Mouse (Mus musculus) heart, embryonic 15.5 days (tissue): ENCODE data around the gene Acot6. TPM values are rescaled to one million over a fixed set of nuclear protein-coding genes. Genes with fewer than 3 reads are reported as not detected.
A peak's percentile ranks its signal among the peaks of the same experiment; 100 is the strongest.

Source experiments
- ATAC-seq: fragments of 200-750 bp; cut with Nextera tagmentation; replicated peaks from 2 replicates; pipeline ENCODE4 v1.8.0; 2017; ENCODE audit warnings: low read depth, moderate TSS enrichment; ENCODE audit not compliant: insufficient number of reproducible peaks, insufficient read depth, low FRiP score
- H3K27ac ChIP-seq: fragments of 300-500 bp; sonication (generic); 2 replicates; pipeline ENCODE4 v1.5.1; 2015; ENCODE audit warnings: mild to moderate bottlenecking, inconsistent platforms
- H3K27me3 ChIP-seq: fragments of 300-500 bp; sonication (generic); 2 replicates; pipeline ENCODE4 v1.6.1; 2015; ENCODE audit warnings: inconsistent platforms
- H3K36me3 ChIP-seq: fragments of 300-500 bp; sonication (generic); 2 replicates; pipeline ENCODE4 v1.6.1; 2015; ENCODE audit warnings: mild to moderate bottlenecking, inconsistent platforms
- H3K4me1 ChIP-seq: fragments of 300-500 bp; sonication (generic); replicated peaks from 2 replicates; pipeline ENCODE4 v1.6.1; 2015; ENCODE audit warnings: inconsistent platforms
- H3K4me2 ChIP-seq: fragments of 300-500 bp; sonication (generic); 2 replicates; pipeline ENCODE4 v1.6.1; 2015; ENCODE audit warnings: inconsistent platforms, mild to moderate bottlenecking, moderate library complexity
- H3K4me3 ChIP-seq: fragments of 300-500 bp; sonication (generic); 2 replicates; pipeline ENCODE4 v1.5.1; 2015; ENCODE audit warnings: mild to moderate bottlenecking, inconsistent platforms
- H3K9ac ChIP-seq: fragments of 300-500 bp; sonication (generic); 2 replicates; pipeline ENCODE4 v1.6.1; 2015; ENCODE audit warnings: mild to moderate bottlenecking, inconsistent platforms
- H3K9me3 ChIP-seq: fragments of 300-500 bp; sonication (generic); replicated peaks from 2 replicates; pipeline ENCODE4 v1.6.1; 2016; ENCODE audit warnings: inconsistent platforms
- WGBS: fragments of 180-500 bp; shearing (Covaris S2); methylation state at CpG from one replicate; pipeline ENCODE4 v1.1.7; 2015; ENCODE audit warnings: mixed read lengths; 5-methylcytosine and 5-hydroxymethylcytosine counted together
- polyA plus RNA-seq: library from polyadenylated mRNA; unstranded; fragments of >200 nt; fragmentation: Nextera tagmentation; extraction: Ambion mirVana; gene quantifications from 2 replicates; pipeline ENCODE4 v1.2.1, GENCODE M21; 2015

Gene Acot6
- polyA plus RNA-seq, 1 experiment from 2014 or later = 0.83 TPM

DNA sequence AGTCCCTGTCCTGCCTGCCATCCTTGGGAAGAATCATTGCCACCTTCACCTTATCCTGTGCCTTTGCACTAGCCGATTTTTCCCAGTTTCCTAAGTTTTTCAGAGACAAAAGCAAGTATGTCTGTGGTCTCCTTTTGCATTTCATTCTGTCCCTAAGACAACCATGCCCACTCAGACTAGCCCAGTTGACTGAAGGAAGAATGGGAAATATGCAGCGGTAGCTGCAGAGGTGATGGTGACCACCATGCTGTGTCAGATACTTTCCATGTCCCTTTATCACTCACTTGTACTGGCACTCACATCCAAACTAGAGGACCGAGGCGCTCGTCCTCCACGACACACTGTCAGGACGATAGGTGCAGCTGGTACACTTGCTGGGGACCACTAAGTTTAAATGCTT lies 36.7 kb downstream of the Acot6 start:
- no peaks in the 10 kb centered on the region for H3K9me3 ChIP-seq
- no peak overlapping the region for H3K9ac ChIP-seq
- H3K4me3 ChIP-seq = no peak overlapping the region
- 79% methylated on average over 7 of the region's 7 CpGs for WGBS
- H3K27ac ChIP-seq = no peak overlapping the region
- no peaks in the 10 kb centered on the region for H3K4me1 ChIP-seq
- H3K4me2 ChIP-seq = no peak overlapping the region
- H3K27me3 ChIP-seq = no peaks in the 10 kb centered on the region
- no peak for ATAC-seq
- H3K36me3 ChIP-seq = peaks cover 15% of the 10 kb centered on the region; the same call in 1 of the 2 replicates

GRCm38 (mm10) chr12:84140135-84140534 lies 39.7 kb downstream of the Acot6 start:
- no peak overlapping the region for H3K4me2 ChIP-seq

DNA sequence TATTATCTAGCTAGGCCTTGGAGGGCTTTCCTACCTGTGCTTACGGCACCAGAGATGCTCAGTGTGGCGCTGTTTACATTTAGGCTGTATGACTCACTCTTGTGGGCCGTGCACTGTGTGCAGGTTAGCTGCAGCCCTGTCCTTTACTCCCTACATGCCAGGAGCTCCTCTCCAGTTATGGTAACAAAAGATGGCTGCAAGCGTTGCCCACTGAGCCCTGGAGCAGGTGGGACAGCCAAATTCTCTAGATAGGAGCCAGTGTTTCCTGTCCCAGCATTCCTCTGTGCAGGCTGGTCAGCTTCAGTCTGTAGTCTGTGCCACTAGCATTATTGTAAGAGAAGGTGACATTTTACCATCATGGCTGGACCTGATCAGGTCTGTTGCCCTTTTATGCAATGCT lies 40.8 kb downstream of the Acot6 start:
- no peak overlapping the region for H3K4me2 ChIP-seq
- H3K27me3 ChIP-seq = no peaks in the 10 kb centered on the region
- H3K9me3 ChIP-seq = no peaks in the 10 kb centered on the region
- peaks cover 19% of the 10 kb centered on the region; the same call in 1 of the 2 replicates for H3K36me3 ChIP-seq
- ATAC-seq = no peak
- WGBS = 84% methylated on average over 4 of the region's 4 CpGs
- no peak overlapping the region for H3K9ac ChIP-seq
- H3K27ac ChIP-seq = no peak overlapping the region
- no peak overlapping the region for H3K4me3 ChIP-seq
- no peaks in the 10 kb centered on the region for H3K4me1 ChIP-seq

More at GRCm38 (mm10) chr12:84140135-84140534, 39.7 kb downstream of the Acot6 start:
- H3K9ac ChIP-seq = no peak overlapping the region
- no peaks in the 10 kb centered on the region for H3K27me3 ChIP-seq
- WGBS = 66% methylated on average over 4 of the region's 4 CpGs
- ATAC-seq = no peak
- H3K4me1 ChIP-seq = no peaks in the 10 kb centered on the region
- H3K27ac ChIP-seq = no peak overlapping the region
- H3K36me3 ChIP-seq = peaks cover 19% of the 10 kb centered on the region; the same call in 1 of the 2 replicates
- no peak overlapping the region for H3K4me3 ChIP-seq
- no peaks in the 10 kb centered on the region for H3K9me3 ChIP-seq

DNA sequence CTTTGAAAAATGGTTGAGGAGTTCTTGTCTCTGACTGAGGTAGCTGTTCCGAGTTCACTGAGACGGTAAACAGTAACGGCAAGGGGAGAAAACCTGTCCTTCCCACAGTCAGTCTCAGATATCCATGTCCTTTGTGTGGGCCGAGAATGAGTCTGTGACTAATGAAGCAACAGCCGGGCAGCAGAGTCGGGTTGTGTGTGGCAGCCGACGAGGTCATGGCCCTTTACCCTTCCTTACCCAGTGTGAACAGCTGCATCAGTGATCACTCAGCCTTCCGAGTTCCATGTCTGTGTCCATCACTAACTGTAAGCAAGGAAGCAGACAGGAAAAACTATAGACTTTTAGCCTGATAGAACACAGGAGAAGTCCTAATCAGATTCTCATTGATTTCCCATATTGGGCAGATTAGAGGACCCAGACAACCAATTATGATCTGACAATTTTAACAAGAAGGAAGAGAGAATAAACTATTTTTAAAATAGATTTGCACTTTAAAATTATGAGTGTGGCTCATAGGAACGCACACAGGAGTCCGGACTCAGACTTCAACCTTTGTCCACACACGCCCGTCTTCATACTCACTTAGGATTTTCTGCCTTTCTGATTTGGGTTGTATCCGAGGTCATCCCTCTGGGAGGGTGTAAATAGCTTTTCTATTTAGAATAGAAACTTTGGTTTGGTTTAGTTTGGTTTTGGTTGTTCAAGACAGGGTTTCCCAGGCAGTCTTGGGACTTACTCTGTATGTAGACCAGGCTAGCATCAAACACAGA lies 42.0 kb downstream of the Acot6 start:
- ATAC-seq = no peak
- Histone ChIP-seq H3K4me3 (no peak overlapping the region), H3K4me2 (no peak overlapping the region), H3K27me3 (no peaks in the 10 kb centered on the region), H3K9ac (no peak overlapping the region), H3K36me3 (peaks cover 11% of the 10 kb centered on the region; the same call in 1 of the 2 replicates), H3K4me1 (no peaks in the 10 kb centered on the region), H3K9me3 (no peaks in the 10 kb centered on the region), H3K27ac (no peak overlapping the region)
- WGBS = 71% methylated on average over 14 of the region's 14 CpGs

DNA sequence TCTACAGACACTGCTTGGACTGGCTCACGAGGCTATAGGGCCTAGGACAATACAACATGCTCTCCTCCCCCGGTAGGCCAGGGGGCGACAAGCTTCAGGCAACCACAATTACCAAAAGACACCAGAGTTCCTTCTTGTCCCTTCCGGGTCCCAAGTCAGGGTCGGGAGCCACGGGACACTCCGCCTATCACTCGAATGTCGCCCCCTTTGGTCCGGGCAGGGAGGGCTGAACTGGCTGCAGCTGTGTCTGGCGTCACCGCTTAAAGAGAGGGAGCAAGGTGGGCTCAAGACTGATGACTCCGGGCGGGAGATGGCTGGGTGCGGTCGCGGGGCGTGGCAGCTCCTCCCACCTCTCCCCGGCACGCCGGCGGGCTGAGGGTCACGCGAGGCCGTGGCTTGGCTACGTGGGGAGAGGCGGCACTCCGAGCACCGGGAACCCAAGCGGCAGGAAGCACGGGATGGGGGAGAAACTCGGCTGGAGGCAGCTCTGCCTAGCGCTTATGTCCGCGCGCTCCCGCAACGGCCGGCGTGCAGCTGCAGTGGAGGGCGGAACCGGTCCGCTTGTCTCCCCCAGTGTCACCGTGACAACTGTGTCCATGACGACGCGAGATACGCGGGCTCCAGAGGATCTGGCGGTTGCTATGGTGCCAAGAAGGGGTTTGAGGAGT lies 47.6 kb downstream of the Acot6 start, which contains the start of gene Pnma1:
Gene Pnma1 (minus strand): TSS at position 536 of the 668 bp plus-strand sequence.
- peak within 1 kb of the TSS; percentile 69 for H3K4me3 ChIP-seq
- peak within 1 kb of the TSS; percentile 65 for H3K9ac ChIP-seq
- ATAC-seq = peak; percentile 77
- H3K27ac ChIP-seq = no peak within 1 kb of the TSS
- 2% methylated on average over 50 of the region's 50 CpGs for WGBS
- no peaks in the 10 kb centered on the region for H3K27me3 ChIP-seq
- peaks cover 41% of the 10 kb centered on the region for H3K4me1 ChIP-seq
- peak within 1 kb of the TSS; percentile 98 for H3K4me2 ChIP-seq
- H3K9me3 ChIP-seq = no peaks in the 10 kb centered on the region
- H3K36me3 ChIP-seq = peaks cover 17% of the 10 kb centered on the region

- Histone ChIP-seq H3K9me3 (no peaks in the 10 kb centered on the region), H3K36me3 (peaks cover 15% of the 10 kb centered on the region), H3K4me3 (peak overlapping the region; percentile 69), H3K27me3 (no peaks in the 10 kb centered on the region), H3K27ac (no peak overlapping the region), H3K4me2 (peak overlapping the region; percentile 98), H3K4me1 (peaks cover 41% of the 10 kb centered on the region), H3K9ac (peak overlapping the region; percentile 65)
- 16% methylated on average over 10 of the region's 10 CpGs for WGBS
- ATAC-seq = no peak
Measured at GRCm38 (mm10) chr12:84148622-84149012, 48.2 kb downstream of the Acot6 start.

GRCm38 (mm10) chr12:84149971-84150370 lies 49.5 kb downstream of the Acot6 start:
- no peak overlapping the region for H3K4me2 ChIP-seq
- ATAC-seq = no peak
- no peak overlapping the region for H3K4me3 ChIP-seq
- H3K4me1 ChIP-seq = peaks cover 46% of the 10 kb centered on the region
- H3K36me3 ChIP-seq = peaks cover 15% of the 10 kb centered on the region
- H3K27me3 ChIP-seq = no peaks in the 10 kb centered on the region
- H3K9me3 ChIP-seq = no peaks in the 10 kb centered on the region
- 92% methylated on average over 15 of the region's 15 CpGs for WGBS
- no peak overlapping the region for H3K9ac ChIP-seq
- H3K27ac ChIP-seq = no peak overlapping the region

- Histone ChIP-seq H3K4me1 (peaks cover 52% of the 10 kb centered on the region), H3K27ac (peak overlapping the region; percentile 35), H3K27me3 (no peaks in the 10 kb centered on the region), H3K36me3 (peaks cover 22% of the 10 kb centered on the region), H3K9ac (no peak overlapping the region), H3K4me3 (no peak overlapping the region), H3K4me2 (no peak overlapping the region; the same call in 1 of the 2 replicates), H3K9me3 (no peaks in the 10 kb centered on the region)
- ATAC-seq = no peak
- 16% methylated on average over 6 of the region's 6 CpGs for WGBS
Measured at GRCm38 (mm10) chr12:84150976-84151375, 50.5 kb downstream of the Acot6 start.

DNA sequence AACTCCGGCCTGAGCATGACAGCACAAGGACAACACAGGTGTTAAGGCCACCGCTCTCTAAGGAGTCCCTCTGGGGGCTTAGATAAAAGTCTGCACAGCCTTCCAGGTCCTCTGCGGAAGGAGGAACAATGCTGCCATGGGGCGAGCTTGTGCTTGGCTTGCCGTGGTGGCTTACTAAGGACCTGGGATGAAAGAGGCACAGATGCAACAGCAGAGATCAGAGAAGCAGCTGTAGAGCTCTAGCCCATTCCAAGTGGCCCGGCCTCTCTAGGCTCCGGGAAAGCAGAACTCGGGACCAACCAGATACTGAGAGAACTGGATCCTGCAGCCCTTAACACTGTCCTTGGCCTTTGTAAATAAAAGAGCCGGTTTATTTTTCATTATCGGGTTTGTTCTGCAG lies 51.5 kb downstream of the Acot6 start:
- Histone ChIP-seq H3K36me3 (peaks cover 31% of the 10 kb centered on the region), H3K9ac (no peak overlapping the region), H3K9me3 (no peaks in the 10 kb centered on the region), H3K4me1 (peaks cover 54% of the 10 kb centered on the region), H3K27ac (peak overlapping the region; percentile 35; the same call in 1 of the 2 replicates), H3K27me3 (no peaks in the 10 kb centered on the region), H3K4me3 (no peak overlapping the region), H3K4me2 (no peak overlapping the region)
- whole genome bisulfite sequencing = 73% methylated on average over 10 of the region's 10 CpGs
- ATAC-seq = no peak

GRCm38 (mm10) chr12:84152352-84153190 lies 52.1 kb downstream of the Acot6 start:
- 0 out of 2 replicates have a peak, but pooled peaks have one; percentile 23 for ATAC-seq
- Histone ChIP-seq H3K9me3 (no peaks in the 10 kb centered on the region), H3K4me3 (no peak overlapping the region)

DNA sequence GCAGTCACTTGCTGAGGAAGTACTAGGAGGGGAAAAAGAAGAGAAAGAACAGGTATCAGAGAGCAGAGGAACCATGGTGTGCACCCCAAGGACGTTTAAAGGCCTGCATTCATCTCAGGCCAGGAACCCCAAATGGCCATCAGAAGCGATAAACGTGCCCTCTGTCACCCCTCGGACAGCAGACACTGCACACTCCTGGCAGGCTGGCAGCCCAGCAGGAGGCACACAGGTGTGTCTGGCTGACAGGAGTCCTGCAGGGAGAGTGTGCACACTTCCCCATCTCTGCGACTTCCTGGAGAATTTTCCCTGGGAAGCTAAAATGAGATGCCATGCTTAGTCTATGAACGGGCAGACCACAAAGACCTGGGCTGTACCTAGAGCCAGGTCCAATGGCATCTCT lies 53.0 kb downstream of the Acot6 start:
- Histone ChIP-seq H3K4me2 (no peak overlapping the region), H3K4me1 (peaks cover 49% of the 10 kb centered on the region)

More at GRCm38 (mm10) chr12:84152352-84153190, 52.1 kb downstream of the Acot6 start:
- Histone ChIP-seq H3K4me1 (peaks cover 54% of the 10 kb centered on the region), H3K27ac (no peak overlapping the region; the same call in 1 of the 2 replicates), H3K4me2 (no peak overlapping the region), H3K27me3 (no peaks in the 10 kb centered on the region), H3K9ac (no peak overlapping the region), H3K36me3 (peaks cover 34% of the 10 kb centered on the region)
- 72% methylated on average over 32 of the region's 32 CpGs for WGBS

More for the DNA sequence above, 53.0 kb downstream of the Acot6 start:
- no peak overlapping the region for H3K4me3 ChIP-seq
- no peaks in the 10 kb centered on the region for H3K9me3 ChIP-seq
- WGBS = 79% methylated on average over 6 of the region's 6 CpGs
- H3K36me3 ChIP-seq = peaks cover 43% of the 10 kb centered on the region
- no peak overlapping the region for H3K9ac ChIP-seq
- ATAC-seq = no peak
- no peak overlapping the region for H3K27ac ChIP-seq
- no peaks in the 10 kb centered on the region for H3K27me3 ChIP-seq
